Mouse (Mus musculus): Measurements from ENCODE around the gene Flywch2. TPM values are rescaled to one million over a fixed set of nuclear protein-coding genes. Genes with fewer than 3 reads are reported as not detected.

The Flywch2 gene
- total and polyA plus RNA-seq, 3 experiments, result 0.62 to 6.2 TPM; not detected in 1

DNA sequence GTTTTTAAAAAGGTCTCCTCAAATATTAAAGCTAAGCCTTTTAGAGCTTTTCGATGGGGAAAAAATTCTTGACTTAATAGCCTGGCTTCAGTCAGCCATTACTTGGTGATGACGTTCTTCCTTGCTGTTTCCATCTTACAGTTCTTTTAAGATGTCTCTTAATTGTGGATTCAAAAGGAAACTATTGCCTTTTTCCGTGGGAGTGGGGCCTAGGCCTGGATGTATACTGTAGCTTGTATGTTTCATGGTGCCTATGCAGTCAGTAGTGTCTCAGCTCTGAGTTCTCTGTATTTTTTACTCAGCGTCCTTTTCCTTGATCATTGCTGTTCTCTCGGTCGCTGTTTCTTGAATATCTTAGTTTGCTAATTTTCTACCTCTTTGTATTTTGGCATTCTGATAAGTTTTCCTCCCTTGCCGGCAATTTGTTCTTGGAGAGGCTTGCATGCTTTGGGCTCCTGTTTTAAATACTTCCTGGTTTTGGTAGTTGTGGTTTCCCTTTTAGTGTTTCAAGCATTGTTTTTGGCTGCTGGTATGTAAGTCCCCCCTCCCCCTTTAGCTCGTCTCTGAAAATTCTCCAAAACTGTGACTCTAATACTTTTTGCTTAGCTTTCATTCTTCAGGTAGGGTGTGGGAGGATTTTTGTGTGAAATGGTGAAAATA lies 18.7 kb upstream of the Flywch2 start:
- no peaks in the 10 kb centered on the region for H3K27me3 ChIP-seq (ENCODE audit: control insufficient read depth in 1 of 2, insufficient read depth in 2 of 2, low read length in 2 of 2)
- H3K27ac ChIP-seq (ENCODE audit: control insufficient read depth, low read depth, low read length), result peak overlapping the region; percentile 22; the same call in 1 of the 2 replicates
- H3K9ac ChIP-seq (ENCODE audit: control insufficient read depth, low read depth, low read length, poor library complexity, severe bottlenecking), result peak overlapping the region; percentile 99
- TF ChIP-seq ELF1 (IDR thresholded peaks at IDR 0.05; ENCODE audit: low read depth, low read length) (0 out of 2 replicates have a peak, but pooled peaks have one; percentile 42), MXI1 (IDR thresholded peaks at IDR 0.05; ENCODE audit: low read depth, low read length) (peak; percentile 86), SIN3A (IDR thresholded peaks at IDR 0.05; ENCODE audit: low read length) (peak; percentile 88), JUND (IDR thresholded peaks at IDR 0.05; ENCODE audit: low read depth, low read length) (no peak)
- H3K4me3 ChIP-seq (ENCODE audit: control insufficient read depth in 1 of 2, insufficient read depth in 1 of 2, low read depth in 2 of 2, low read length in 2 of 2), result peak overlapping the region; percentile 85 to 92
- peaks cover 56% of the 10 kb centered on the region for H3K79me2 ChIP-seq (ENCODE audit: control insufficient read depth, insufficient read depth, low read length, poor library complexity)
- H3K36me3 ChIP-seq (ENCODE audit: control insufficient read depth in 1 of 2, insufficient read depth in 2 of 2, low read length in 2 of 2), result peaks cover 17 to 20% of the 10 kb centered on the region in 2 experiments
- H3K9me3 ChIP-seq (replicated peaks; ENCODE audit: insufficient read depth, low read length), result no peaks in the 10 kb centered on the region
- peaks cover 4 to 5% of the 10 kb centered on the region in 2 experiments; a peak in 3 of 4 replicates for H3K4me1 ChIP-seq (ENCODE audit: control insufficient read depth in 1 of 2, insufficient read depth in 2 of 2, low read length in 2 of 2)
- DNase-seq (ENCODE audit: low read depth, low spot score), result peak; percentile 68

DNA sequence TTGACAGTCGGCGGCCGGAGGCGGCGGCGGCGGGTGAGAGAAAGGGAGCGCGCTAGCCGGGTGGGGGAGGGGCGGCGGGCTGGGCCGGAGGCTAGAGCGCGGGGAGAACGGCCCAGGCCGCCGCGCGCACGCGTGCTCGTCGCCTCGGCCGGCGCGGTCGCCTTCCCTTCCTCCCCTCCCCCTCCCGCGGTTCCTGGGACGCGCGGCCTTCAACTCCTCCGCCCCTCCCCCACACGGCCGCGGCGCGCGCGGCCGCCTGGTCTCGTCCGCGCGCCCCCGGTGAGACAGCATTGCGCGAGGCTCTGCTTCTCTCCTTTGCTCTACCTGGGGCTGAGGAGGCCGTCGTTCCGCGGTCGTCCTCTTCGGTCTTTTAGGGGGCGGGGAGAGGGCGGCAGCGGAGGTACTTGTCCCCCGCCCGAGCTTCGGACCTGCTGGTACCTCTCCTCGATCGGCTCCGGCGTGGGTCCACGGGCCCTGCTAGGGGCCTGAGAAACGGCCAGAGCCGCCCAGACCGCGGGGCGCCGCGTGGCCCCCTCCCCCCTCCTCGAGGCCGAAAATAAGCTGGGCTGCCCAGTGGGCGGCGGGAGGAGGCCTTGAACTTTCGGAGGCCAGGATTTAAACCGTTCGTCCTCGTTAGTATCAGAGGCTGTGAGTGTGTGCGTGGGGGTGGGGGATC lies 17.6 kb upstream of the Flywch2 start:
- peak overlapping the region; percentile 85 to 92 for H3K4me3 ChIP-seq (ENCODE audit: control insufficient read depth in 1 of 2, insufficient read depth in 1 of 2, low read depth in 2 of 2, low read length in 2 of 2)
- DNase-seq (ENCODE audit: low read depth, low spot score), result peak; percentile 87
- TF ChIP-seq JUND (IDR thresholded peaks at IDR 0.05; ENCODE audit: low read depth, low read length) (no peak), GATA1 (IDR thresholded peaks at IDR 0.05; ENCODE audit: low read depth, low read length) (no peak), CHD2 (IDR thresholded peaks at IDR 0.05; ENCODE audit: low read length) (peak; percentile 78), MAX (IDR thresholded peaks at IDR 0.05; ENCODE audit: low read length) (peak; percentile 67), POLR2AphosphoS5 (IDR thresholded peaks at IDR 0.05; ENCODE audit: borderline replicate concordance, low read depth, low read length) (no peak), POLR2A (IDR thresholded peaks at IDR 0.05; ENCODE audit: control insufficient read depth in 1 of 2, insufficient read depth in 1 of 2, low read depth in 1 of 2, low read length in 2 of 2, poor library complexity in 1 of 2) (no peak), BHLHE40 (IDR thresholded peaks at IDR 0.05; ENCODE audit: borderline replicate concordance, low read depth, low read length) (peak; percentile 41; the same call in 1 of the 2 replicates), SIN3A (IDR thresholded peaks at IDR 0.05; ENCODE audit: low read length) (peak; percentile 2; the same call in 1 of the 2 replicates), E2F4 (IDR thresholded peaks at IDR 0.05; ENCODE audit: borderline replicate concordance, low read depth, low read length) (no peak), MYC (IDR thresholded peaks at IDR 0.05; ENCODE audit: low read depth, low read length) (peak; percentile 4; the same call in 1 of the 2 replicates), ZKSCAN1 (IDR thresholded peaks at IDR 0.05; ENCODE audit: low read depth, low read length) (no peak), NRF1 (IDR thresholded peaks at IDR 0.05; ENCODE audit: insufficient read depth, low read depth, low read length, poor library complexity, severe bottlenecking) (peak; percentile 60; the same call in 1 of the 2 replicates)
- peak overlapping the region; percentile 70 for H3K27ac ChIP-seq (ENCODE audit: control insufficient read depth, low read depth, low read length)
- peaks cover 9 to 20% of the 10 kb centered on the region in 2 experiments for H3K36me3 ChIP-seq (ENCODE audit: control insufficient read depth in 1 of 2, insufficient read depth in 2 of 2, low read length in 2 of 2)
- H3K4me1 ChIP-seq (ENCODE audit: control insufficient read depth in 1 of 2, insufficient read depth in 2 of 2, low read length in 2 of 2), result peaks cover 4 to 5% of the 10 kb centered on the region in 2 experiments; a peak in 3 of 4 replicates
- H3K9ac ChIP-seq (ENCODE audit: control insufficient read depth, low read depth, low read length, poor library complexity, severe bottlenecking), result peak overlapping the region; percentile 99
- no peaks in the 10 kb centered on the region for H3K27me3 ChIP-seq (ENCODE audit: control insufficient read depth in 1 of 2, insufficient read depth in 2 of 2, low read length in 2 of 2)
- H3K79me2 ChIP-seq (ENCODE audit: control insufficient read depth, insufficient read depth, low read length, poor library complexity), result peaks cover 53% of the 10 kb centered on the region
- no peaks in the 10 kb centered on the region for H3K9me3 ChIP-seq (replicated peaks; ENCODE audit: insufficient read depth, low read length)

All from MEL (cell line).